Mouse (Mus musculus) liver, postnatal 0 days (tissue): Measurements from ENCODE around the gene Dtx3. TPM values are rescaled to one million over a fixed set of nuclear protein-coding genes. Genes with fewer than 3 reads are reported as not detected.
"Not testable (repeated sequence)": the region's sequence is repeated elsewhere in the genome, so short reads cannot be mapped to it uniquely, and the experiment has no call there.

ENCODE experiments used
- ATAC-seq: fragments of 200-750 bp; cut with Nextera tagmentation; 2 replicates; pipeline ENCODE4 v1.8.0; 2017; ENCODE audit warnings: mild to moderate bottlenecking, moderate library complexity
- DNase-seq: peaks from one replicate; pipeline ENCODE4 v3.0.0-alpha.2; 2016
- H3K27ac ChIP-seq: fragments of 300-500 bp; sonication (generic); 2 replicates; pipeline ENCODE4 v1.5.1; 2014; ENCODE audit warnings: antibody characterized with exemption, moderate library complexity, mild to moderate bottlenecking, low read depth
- H3K27me3 ChIP-seq: fragments of 300-500 bp; sonication (generic); 2 replicates; pipeline ENCODE4 v1.6.1; 2014; ENCODE audit warnings: low read length, control low read depth, mixed read lengths; ENCODE audit not compliant: insufficient read depth
- H3K36me3 ChIP-seq: fragments of 300-500 bp; sonication (generic); replicated peaks from 2 replicates; pipeline ENCODE4 v1.6.1; 2014; ENCODE audit warnings: mild to moderate bottlenecking, control low read depth, low read length, moderate library complexity, mixed read lengths; ENCODE audit not compliant: insufficient read depth
- H3K4me1 ChIP-seq: fragments of 300-500 bp; sonication (generic); 2 replicates; pipeline ENCODE4 v1.6.1; 2014; ENCODE audit warnings: antibody characterized with exemption, mild to moderate bottlenecking, control low read depth; ENCODE audit not compliant: insufficient read depth
- H3K4me2 ChIP-seq: fragments of 300-500 bp; sonication (generic); 2 replicates; pipeline ENCODE4 v1.6.1; 2014; ENCODE audit warnings: low read depth, mild to moderate bottlenecking, low read length, moderate library complexity, mixed read lengths
- H3K4me3 ChIP-seq: fragments of 300-500 bp; sonication (generic); 2 replicates; pipeline ENCODE4 v1.5.1; 2014; ENCODE audit warnings: low read depth, low read length
- H3K9ac ChIP-seq: fragments of 300-500 bp; sonication (generic); replicated peaks from 2 replicates; pipeline ENCODE4 v1.6.1; 2014; ENCODE audit warnings: mild to moderate bottlenecking, moderate library complexity
- H3K9me3 ChIP-seq: fragments of 300-500 bp; sonication (generic); 2 replicates; pipeline ENCODE4 v1.6.1; 2016; ENCODE audit warnings: mild to moderate bottlenecking, control low read depth, low read length, mixed read lengths
- CTCF ChIP-seq: sonication (generic); IDR thresholded peaks from 2 replicates; pipeline ENCODE4 v1.5.1; 2016; ENCODE audit warnings: antibody characterized with exemption, low read depth
- EP300 ChIP-seq: IDR thresholded peaks from 2 replicates; pipeline ENCODE4 v1.6.1; 2016; ENCODE audit warnings: antibody characterized with exemption, low read depth, mild to moderate bottlenecking
- WGBS: fragments of 180-500 bp; shearing (Covaris S2); extraction: QIAGEN DNeasy Blood & Tissue Kit; methylation state at CpG from one replicate; pipeline ENCODE4 v1.1.7; 2014; ENCODE audit not compliant: insufficient replicate concordance; 5-methylcytosine and 5-hydroxymethylcytosine counted together
- polyA plus RNA-seq: library from polyadenylated mRNA; unstranded; fragments of >200 nt; fragmentation: Nextera tagmentation; extraction: Ambion mirVana; gene quantifications from 2 replicates; pipeline ENCODE4 v1.2.1, GENCODE M21; 2015

Dtx3 gene
- polyA plus RNA-seq, 1 experiment from 2014 or later: 8.9 TPM

DNA sequence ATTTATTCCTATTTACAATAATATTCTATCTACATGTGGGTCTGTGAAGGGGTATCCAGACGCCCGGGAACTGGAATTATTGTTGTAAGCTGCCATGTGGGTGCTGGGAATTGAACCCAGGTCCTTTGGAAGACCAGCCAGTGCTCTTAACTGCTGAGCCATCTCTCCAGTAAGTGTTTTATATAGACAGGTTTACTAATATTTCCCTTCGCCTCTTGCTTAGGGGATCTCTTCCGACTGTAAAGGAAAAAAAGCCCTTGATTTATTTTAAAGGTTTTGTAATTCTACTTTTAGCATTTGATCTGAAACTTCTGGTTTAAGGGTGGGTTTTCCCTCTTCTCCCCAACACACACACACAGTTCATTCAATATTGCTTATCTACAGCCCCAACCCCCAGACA, 31.3 kb downstream of the Dtx3 start:
- peaks cover 18% of the 10 kb centered on the region for H3K4me1 ChIP-seq
- 0 out of 2 replicates have a peak overlapping the region, but pooled peaks have one; percentile 66 for H3K4me3 ChIP-seq
- peak overlapping the region; percentile 95 for H3K27ac ChIP-seq
- TF ChIP-seq EP300 (no peak), CTCF (no peak)
- peak overlapping the region; percentile 92; the same call in 1 of the 2 replicates for H3K9ac ChIP-seq
- H3K9me3 ChIP-seq: no peaks in the 10 kb centered on the region
- H3K27me3 ChIP-seq: 0 out of 2 replicates have a peak, but pooled peaks cover 3% of the 10 kb centered on the region
- peak overlapping the region; percentile 80 for H3K4me2 ChIP-seq
- peaks cover 6% of the 10 kb centered on the region for H3K36me3 ChIP-seq
- 78% methylated on average over 4 of the region's 4 CpGs for WGBS
- DNase-seq (no peak), ATAC-seq (no peak)

- not testable (repeated sequence) for H3K4me3 ChIP-seq, ATAC-seq, DNase-seq, H3K36me3 ChIP-seq, H3K27me3 ChIP-seq, H3K9me3 ChIP-seq, H3K4me2 ChIP-seq, H3K9ac ChIP-seq
- Histone ChIP-seq H3K4me1 (peaks cover 17% of the 10 kb centered on the region), H3K27ac (0 out of 2 replicates have a peak overlapping the region, but pooled peaks have one; percentile 29)
- WGBS: 42% methylated on average over 7 of the region's 7 CpGs
Observed at GRCm38 (mm10) chr10:127162771-127163261, 32.7 kb downstream of the Dtx3 start.

- ATAC-seq (no peak), DNase-seq (no peak)
- H3K4me2 ChIP-seq: no peak overlapping the region
- TF ChIP-seq EP300: no peak
- no peak for TF ChIP-seq CTCF
- no peaks in the 10 kb centered on the region for H3K9me3 ChIP-seq
- WGBS: 46% methylated on average over 3 of the region's 3 CpGs
- H3K36me3 ChIP-seq: no peaks in the 10 kb centered on the region
- no peak overlapping the region for H3K4me3 ChIP-seq
- no peaks in the 10 kb centered on the region for H3K27me3 ChIP-seq
- no peak overlapping the region for H3K9ac ChIP-seq
- peaks cover 13% of the 10 kb centered on the region for H3K4me1 ChIP-seq
- no peak overlapping the region for H3K27ac ChIP-seq
Observed at GRCm38 (mm10) chr10:127160728-127161127, 34.8 kb downstream of the Dtx3 start.

- no peaks in the 10 kb centered on the region for H3K27me3 ChIP-seq
- 0 out of 2 replicates have a peak overlapping the region, but pooled peaks have one; percentile 48 for H3K27ac ChIP-seq
Observed at GRCm38 (mm10) chr10:127160081-127160480, 35.4 kb downstream of the Dtx3 start.

GRCm38 (mm10) chr10:127158471-127158870, 37.1 kb downstream of the Dtx3 start:
- Histone ChIP-seq H3K4me3 (no peak overlapping the region), H3K4me2 (no peak overlapping the region), H3K4me1 (peaks cover 9% of the 10 kb centered on the region), H3K9ac (no peak overlapping the region), H3K9me3 (no peaks in the 10 kb centered on the region), H3K36me3 (no peaks in the 10 kb centered on the region), H3K27me3 (no peaks in the 10 kb centered on the region), H3K27ac (no peak overlapping the region)
- no peak for DNase-seq
- ATAC-seq: no peak
- WGBS: 52% methylated on average over 3 of the region's 3 CpGs
- TF ChIP-seq CTCF (no peak), EP300 (no peak)

More at GRCm38 (mm10) chr10:127160081-127160480, 35.4 kb downstream of the Dtx3 start:
- H3K4me3 ChIP-seq: no peak overlapping the region
- 70% methylated on average over 9 of the region's 9 CpGs for WGBS
- ATAC-seq (no peak), DNase-seq (no peak)
- no peak overlapping the region for H3K4me2 ChIP-seq
- TF ChIP-seq EP300: no peak
- TF ChIP-seq CTCF: no peak
- H3K9me3 ChIP-seq: no peaks in the 10 kb centered on the region
- no peaks in the 10 kb centered on the region for H3K36me3 ChIP-seq
- no peak overlapping the region for H3K9ac ChIP-seq
- peaks cover 7% of the 10 kb centered on the region for H3K4me1 ChIP-seq

DNA sequence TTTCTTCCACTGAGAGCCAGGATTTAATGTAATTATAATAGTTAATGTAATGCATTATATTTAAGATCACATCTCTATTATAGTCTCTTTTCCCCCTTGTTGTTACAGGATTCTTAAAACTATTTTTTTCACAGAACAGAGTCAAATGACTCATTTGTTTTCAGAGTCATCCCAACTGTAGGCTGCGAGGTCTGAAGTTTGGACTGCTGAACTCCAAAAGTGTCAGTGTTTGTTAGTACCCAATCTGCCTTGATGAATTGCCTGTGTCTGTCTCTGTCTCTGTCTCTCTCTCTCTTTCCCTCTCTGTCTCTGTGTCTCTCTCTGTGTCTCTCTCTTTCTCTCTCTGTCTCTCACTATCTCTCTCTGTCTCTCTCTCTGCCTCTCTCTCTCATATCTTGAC, 39.0 kb downstream of the Dtx3 start:
- Histone ChIP-seq H3K36me3 (no peaks in the 10 kb centered on the region), H3K4me1 (peaks cover 5% of the 10 kb centered on the region), H3K4me3 (no peak overlapping the region), H3K9me3 (no peaks in the 10 kb centered on the region), H3K4me2 (no peak overlapping the region), H3K27me3 (no peaks in the 10 kb centered on the region), H3K9ac (no peak overlapping the region), H3K27ac (peak overlapping the region; percentile 86)
- WGBS: 54% methylated on average over 1 of the region's 1 CpGs
- DNase-seq (no peak), ATAC-seq (peak; percentile 76)
- TF ChIP-seq CTCF (no peak), EP300 (no peak)

DNA sequence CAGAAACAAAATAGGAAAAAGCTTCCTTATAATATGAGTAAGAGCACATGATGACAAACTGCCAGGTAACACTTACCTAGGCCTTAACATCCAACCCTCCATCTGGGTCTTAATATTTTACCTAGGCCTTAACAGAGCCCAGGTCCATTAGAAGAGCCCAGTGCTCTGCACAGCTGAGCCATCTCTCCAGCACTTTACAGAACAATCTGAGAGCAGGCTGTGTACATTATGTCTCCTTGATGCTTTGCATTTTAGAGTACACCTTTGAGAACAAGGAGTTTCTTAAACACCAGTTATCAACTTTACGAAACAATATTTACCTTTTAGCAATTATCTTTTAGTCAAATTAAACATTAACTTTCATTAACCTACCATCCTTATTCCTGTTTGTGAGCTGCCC, 39.4 kb downstream of the Dtx3 start:
- Histone ChIP-seq H3K4me1 (peaks cover 9% of the 10 kb centered on the region), H3K4me3 (no peak overlapping the region), H3K9me3 (no peaks in the 10 kb centered on the region), H3K4me2 (no peak overlapping the region), H3K27me3 (no peaks in the 10 kb centered on the region), H3K9ac (no peak overlapping the region), H3K27ac (peak overlapping the region; percentile 86), H3K36me3 (no peaks in the 10 kb centered on the region)
- WGBS: 73% methylated on average over 1 of the region's 1 CpGs
- DNase-seq (no peak), ATAC-seq (peak; percentile 38)
- TF ChIP-seq CTCF: no peak
- peak; percentile 21; the same call in 1 of the 2 replicates for TF ChIP-seq EP300
